Mouse (Mus musculus) right cerebral cortex, postnatal 36 days (tissue): ENCODE results near the gene Fkbpl.

Experiments
- DNase-seq, 2 experiments: peaks; one replicate each; pipeline ENCODE4 v3.0.0; 2022; ENCODE audit warnings: low spot score in 2 of 2, mixed read lengths in 1 of 2

The Fkbpl gene

DNA sequence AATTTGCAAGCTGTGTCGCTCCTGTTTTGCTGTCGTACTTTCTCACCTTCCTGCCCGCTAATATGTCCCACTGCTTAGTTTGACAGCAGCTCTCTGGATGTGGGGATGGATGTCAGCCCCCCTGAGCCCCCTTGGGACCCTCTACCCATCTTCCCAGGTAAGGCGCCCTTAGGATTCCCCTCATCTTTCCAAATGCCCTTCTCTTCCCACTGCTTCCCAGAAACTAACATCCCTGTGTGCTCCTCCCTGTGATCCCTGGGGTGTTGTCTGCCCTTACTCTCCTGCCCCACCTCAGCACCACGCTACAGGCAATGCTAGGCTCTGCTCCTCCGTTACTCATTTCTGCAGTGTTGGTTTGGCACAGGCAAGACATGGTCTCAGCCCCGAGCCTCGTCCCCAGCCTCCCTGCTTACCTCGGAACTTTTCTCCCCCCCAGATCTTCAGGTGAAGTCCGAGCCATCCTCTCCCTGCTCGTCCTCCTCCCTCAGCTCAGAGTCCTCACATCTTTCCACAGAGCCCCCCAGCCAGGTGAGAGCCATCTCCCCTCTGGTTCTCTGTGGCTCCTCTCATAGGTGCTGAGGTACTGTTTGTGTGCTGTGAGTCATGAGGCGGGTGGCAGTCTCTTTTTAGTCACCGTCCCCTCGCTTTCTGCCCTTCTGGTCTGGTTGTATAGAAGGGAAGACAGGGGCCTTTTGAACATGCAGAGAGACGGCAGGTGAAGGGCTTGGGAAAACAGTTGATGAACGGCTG, 3.8 kb downstream of the Fkbpl start:
- no peak for DNase-seq

GRCm38 (mm10) chr17:34649106-34649864, 4.7 kb downstream of the Fkbpl start:
- no peak for DNase-seq

- DNase-seq, result no peak
These were observed 6.2 kb downstream of the Fkbpl start for GRCm38 (mm10) chr17:34650781-34651180.

DNA sequence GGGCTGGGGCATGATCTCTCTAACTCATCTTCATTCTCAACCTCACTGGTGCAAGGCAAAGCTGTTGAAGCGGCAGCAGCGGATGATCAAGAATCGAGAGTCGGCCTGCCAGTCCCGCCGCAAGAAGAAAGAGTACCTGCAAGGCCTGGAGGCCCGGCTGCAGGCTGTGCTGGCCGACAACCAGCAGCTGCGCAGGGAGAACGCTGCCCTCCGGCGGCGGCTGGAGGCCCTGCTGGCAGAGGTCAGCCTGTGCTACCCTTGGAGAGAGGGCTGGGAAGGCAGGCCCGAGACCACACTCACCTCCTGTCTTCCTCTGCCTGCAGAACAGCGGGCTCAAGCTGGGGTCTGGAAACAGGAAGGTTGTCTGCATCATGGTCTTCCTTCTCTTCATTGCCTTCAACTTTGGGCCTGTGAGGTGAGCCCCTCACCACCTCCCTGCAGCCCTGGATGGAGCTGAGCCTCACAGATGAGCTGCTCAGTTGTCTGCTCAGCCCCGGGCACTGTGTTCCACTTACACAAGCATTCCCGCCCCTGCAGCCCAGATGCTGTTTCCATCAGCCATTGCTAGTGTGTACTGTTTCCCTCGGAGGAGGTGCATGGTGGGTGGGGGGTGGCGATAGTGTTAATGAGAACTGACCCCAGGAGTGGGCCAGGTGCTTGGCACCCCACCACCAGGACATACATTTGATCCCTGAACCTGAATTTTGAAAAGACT, 7.1 kb downstream of the Fkbpl start:
- DNase-seq, result no peak

- no peak for DNase-seq
These were observed 8.0 kb downstream of the Fkbpl start for GRCm38 (mm10) chr17:34652546-34652945.

DNA sequence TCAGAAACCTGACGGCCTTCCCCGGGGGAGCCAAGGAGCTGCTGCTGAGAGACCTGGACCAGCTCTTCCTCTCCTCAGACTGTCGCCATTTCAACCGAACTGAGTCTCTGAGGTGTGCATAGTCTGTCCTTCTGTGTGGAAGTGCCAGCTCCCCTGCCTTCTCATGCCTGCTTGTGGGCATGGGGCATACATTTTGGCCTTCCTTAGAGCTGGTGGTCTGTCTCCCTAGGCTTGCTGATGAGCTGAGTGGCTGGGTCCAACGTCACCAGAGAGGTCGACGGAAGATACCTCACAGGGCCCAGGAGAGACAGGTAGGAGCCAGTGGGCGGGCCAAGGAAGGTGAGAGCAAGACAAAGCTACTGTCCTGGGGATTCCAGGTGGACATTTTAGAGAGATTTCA, 8.4 kb downstream of the Fkbpl start:
- DNase-seq, result no peak

- no peak for DNase-seq
These were observed 9.3 kb downstream of the Fkbpl start for GRCm38 (mm10) chr17:34653746-34654285.

DNA sequence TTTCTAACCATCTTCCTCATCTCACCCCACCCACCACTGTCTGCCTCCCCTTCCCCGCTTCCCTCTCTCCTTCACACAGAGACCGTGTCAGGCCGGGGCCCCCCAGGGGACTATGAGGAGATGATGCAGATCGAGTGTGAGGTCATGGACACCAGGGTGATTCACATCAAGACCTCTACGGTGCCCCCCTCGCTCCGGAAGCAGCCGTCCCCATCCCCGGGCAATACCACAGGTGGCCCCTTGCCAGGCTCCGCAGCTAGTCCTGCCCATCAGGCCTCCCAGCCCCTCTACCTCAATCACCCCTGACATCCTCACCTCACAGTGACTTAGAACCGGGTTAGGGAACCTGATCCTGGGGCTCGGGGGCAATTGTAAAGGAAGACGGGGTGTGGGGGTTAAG, 9.8 kb downstream of the Fkbpl start:
- DNase-seq, result no peak

- no peak for DNase-seq
These were observed 10.6 kb downstream of the Fkbpl start for GRCm38 (mm10) chr17:34655160-34655559.

DNA sequence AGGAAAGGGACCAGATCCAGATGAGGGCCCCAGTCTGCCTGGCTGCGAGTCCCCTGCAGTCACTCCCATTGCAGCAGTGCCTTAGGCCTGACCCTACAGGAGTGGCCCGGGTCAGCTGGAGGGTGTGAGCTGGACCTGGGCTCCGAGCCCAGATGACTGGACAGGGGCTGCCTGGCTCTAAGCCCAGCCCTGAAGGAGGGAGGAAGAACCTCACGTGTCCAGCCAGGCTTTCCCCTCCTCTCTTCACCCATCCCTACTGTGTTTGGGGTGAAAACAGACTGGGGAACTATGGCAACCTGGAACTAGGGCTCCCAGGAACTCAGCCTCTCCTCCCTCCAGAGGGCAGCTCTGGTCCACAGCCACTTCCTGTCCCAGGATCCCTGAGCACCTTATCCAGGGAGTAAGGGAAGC, 11.0 kb downstream of the Fkbpl start:
- no peak for DNase-seq

- DNase-seq, result no peak
These were observed 12.1 kb downstream of the Fkbpl start for GRCm38 (mm10) chr17:34656666-34657065.

- DNase-seq, result no peak
These were observed 12.7 kb downstream of the Fkbpl start for GRCm38 (mm10) chr17:34657271-34657670.

DNA sequence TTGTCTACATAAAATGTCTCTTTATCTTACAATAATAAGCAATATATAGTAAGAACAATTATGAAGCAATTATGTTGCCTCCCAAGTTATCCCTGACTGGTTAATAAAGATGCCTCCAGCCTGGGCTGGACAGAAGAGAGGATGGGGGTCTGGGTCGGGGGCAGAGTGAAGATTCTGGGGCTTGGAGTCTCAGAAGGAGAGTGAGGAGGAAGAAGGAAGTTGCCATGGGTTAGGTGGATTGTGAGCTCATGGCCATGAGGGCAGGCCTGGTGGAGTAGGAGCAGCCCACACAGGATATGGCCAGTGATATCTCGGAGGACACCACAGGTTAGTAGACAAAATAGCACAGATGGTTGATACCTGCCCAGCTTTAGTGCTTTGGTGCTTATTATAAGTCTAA, 13.6 kb downstream of the Fkbpl start:
- DNase-seq, result no peak

GRCm38 (mm10) chr17:34658591-34658990, 14.0 kb downstream of the Fkbpl start:
- no peak for DNase-seq

DNA sequence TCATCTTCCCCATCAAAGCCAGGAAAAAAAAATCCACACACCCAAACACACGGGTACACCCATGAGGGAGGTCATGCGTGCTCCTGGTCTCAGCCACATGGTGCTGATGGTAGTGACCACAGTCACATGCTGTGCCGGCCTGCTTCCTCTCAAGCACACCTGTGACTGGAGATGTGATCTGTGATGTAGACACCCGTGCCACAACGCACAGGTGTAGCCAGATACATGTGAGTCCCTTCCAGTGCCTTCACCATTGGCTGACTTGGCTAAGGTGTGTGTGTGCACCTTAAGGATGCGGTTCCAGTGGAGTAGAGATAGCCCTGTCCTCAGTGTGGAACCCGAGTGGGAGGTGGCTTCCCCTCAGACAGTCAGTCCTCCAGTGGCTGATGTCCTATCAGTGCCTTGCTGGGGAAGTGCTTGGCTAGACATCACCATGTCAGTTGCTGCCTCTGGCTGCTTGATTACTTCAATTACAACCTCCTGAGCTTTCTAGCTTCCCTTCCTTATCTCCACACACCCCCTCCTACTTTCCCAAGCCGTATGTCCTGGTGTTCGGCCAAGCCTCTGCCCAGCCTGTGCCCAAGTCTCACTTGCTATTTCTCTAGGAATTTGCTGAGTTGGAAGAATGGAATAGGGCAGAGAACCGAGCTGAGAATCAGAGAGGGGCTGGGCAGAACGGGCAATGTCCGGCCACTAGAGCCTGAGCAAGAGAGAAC, 14.8 kb downstream of the Fkbpl start:
- DNase-seq, result no peak

DNA sequence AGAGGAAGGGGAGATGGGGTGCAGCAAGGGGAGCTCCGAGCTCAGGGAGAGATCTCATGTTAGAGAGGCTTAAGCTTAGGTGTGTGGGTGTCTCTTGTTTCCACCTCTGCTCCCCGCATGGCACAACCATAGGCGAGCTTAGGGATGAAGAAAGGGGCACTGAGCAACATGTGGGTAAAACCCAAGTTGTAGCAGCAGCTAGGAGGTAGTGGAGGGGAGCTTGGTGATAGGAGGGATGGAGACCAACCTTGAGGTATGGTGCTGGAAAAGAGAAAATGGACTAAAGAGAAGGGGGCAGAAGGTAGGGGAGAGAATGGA, 15.3 kb downstream of the Fkbpl start:
- no peak for DNase-seq

GRCm38 (mm10) chr17:34660259-34660820, 15.8 kb downstream of the Fkbpl start:
- DNase-seq, result no peak

- DNase-seq, result no peak
These were observed 16.6 kb downstream of the Fkbpl start for GRCm38 (mm10) chr17:34661121-34661591.

- DNase-seq, result no peak
These were observed 17.9 kb downstream of the Fkbpl start for GRCm38 (mm10) chr17:34662468-34662867.

GRCm38 (mm10) chr17:34662978-34663377, 18.4 kb downstream of the Fkbpl start:
- no peak for DNase-seq

DNA sequence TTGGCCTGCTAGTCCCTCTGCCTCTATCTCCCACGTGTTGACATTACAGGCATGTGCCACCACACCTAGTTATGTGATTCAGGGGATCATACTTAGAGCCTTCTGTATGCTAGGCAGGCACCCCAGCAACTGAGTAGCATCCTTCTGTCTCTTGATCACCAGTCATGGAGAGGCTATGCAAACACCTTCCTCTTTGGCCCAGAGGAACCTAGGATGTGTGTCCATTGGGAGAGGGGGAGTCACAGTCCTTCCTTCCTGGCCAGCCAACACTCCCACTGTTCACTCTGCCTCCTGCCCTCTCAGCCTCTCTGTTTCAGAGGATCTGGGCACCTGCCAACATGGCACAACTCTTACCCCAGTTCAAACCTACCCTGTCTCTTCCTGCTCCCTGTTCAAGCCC, 19.0 kb downstream of the Fkbpl start:
- no peak for DNase-seq
